Mouse (Mus musculus) neural tube, embryonic 11.5 days (tissue): Measurements from ENCODE around the gene Vmp1. TPM values are rescaled to one million over a fixed set of nuclear protein-coding genes. Genes with fewer than 3 reads are reported as not detected.

Experiments used
- ATAC-seq: fragments of 200-750 bp; cut with Nextera tagmentation; 2 replicates; pipeline ENCODE4 v1.8.0; 2017; ENCODE audit warnings: moderate number of reproducible peaks, mild to moderate bottlenecking, moderate TSS enrichment, moderate library complexity; ENCODE audit not compliant: insufficient read depth, low FRiP score, low TSS enrichment
- DNase-seq: peaks from one replicate; pipeline ENCODE4 v3.0.0-alpha.2; 2015; ENCODE audit warnings: low spot score
- H3K27ac ChIP-seq: fragments of 300-500 bp; sonication (generic); 2 replicates; pipeline ENCODE4 v1.5.1; 2014; ENCODE audit warnings: low read depth, mild to moderate bottlenecking, low read length
- H3K27me3 ChIP-seq: fragments of 300-500 bp; sonication (generic); 2 replicates; pipeline ENCODE4 v1.6.1; 2014; ENCODE audit warnings: mild to moderate bottlenecking, low read length, mixed read lengths; ENCODE audit not compliant: control insufficient read depth, insufficient read depth
- H3K36me3 ChIP-seq: fragments of 300-500 bp; sonication (generic); 2 replicates; pipeline ENCODE4 v1.6.1; 2014; ENCODE audit warnings: mild to moderate bottlenecking, low read length, moderate library complexity, mixed read lengths; ENCODE audit not compliant: control insufficient read depth, insufficient read depth
- H3K4me1 ChIP-seq: fragments of 300-500 bp; sonication (generic); 2 replicates; pipeline ENCODE4 v1.6.1; 2014; ENCODE audit warnings: low read length, mixed read lengths; ENCODE audit not compliant: control insufficient read depth, insufficient read depth
- H3K4me2 ChIP-seq: fragments of 300-500 bp; sonication (generic); 2 replicates; pipeline ENCODE4 v1.6.1; 2014; ENCODE audit warnings: low read depth, mild to moderate bottlenecking, moderate library complexity
- H3K4me3 ChIP-seq: fragments of 300-500 bp; sonication (generic); 2 replicates; pipeline ENCODE4 v1.5.1; 2014; ENCODE audit warnings: low read depth, low read length
- H3K9ac ChIP-seq: fragments of 300-500 bp; sonication (generic); 2 replicates; pipeline ENCODE4 v1.6.1; 2014; ENCODE audit warnings: mild to moderate bottlenecking, low read length
- H3K9me3 ChIP-seq: fragments of 300-500 bp; sonication (generic); 2 replicates; pipeline ENCODE4 v1.6.1; 2016; ENCODE audit warnings: low read length; ENCODE audit not compliant: control insufficient read depth
- WGBS: fragments of 180-500 bp; shearing (Covaris S2); extraction: QIAGEN DNeasy Blood & Tissue Kit; methylation state at CpG from one replicate; pipeline ENCODE4 v1.1.7; 2014; 5-methylcytosine and 5-hydroxymethylcytosine counted together
- polyA plus RNA-seq: library from polyadenylated mRNA; unstranded; fragments of >200 nt; fragmentation: Nextera tagmentation; extraction: Ambion mirVana; gene quantifications from 2 replicates; pipeline ENCODE4 v1.2.1, GENCODE M21; 2014

The Vmp1 gene
- polyA plus RNA-seq, 1 experiment from 2014 or later = 103 TPM

DNA sequence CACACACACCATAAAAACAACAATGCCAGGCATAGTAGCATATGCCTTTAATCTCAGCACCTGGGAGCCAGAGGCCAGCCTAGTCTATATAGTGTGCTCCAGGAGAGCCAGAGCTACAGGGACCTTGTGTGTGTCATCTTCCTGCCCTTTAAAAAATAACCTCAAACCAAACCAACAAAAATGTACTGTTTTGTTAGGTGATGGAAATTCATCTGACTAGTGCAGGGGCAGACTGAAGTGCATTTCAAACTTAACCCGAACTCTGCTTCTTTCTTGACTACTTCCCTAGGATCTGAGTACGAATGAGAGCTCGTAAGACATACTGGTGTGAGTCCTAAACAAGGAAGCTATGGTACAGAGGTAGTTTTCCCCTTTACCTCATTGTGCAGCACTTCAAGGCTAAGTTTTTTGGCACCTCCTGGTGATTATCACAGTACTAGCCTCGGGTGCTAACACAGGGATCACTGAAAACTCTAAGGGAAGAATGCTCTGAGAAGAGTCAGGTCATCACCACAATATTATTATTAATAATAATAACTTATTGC lies 92.3 kb downstream of the Vmp1 start:
- Histone ChIP-seq H3K36me3 (no peaks in the 10 kb centered on the region), H3K4me3 (no peak overlapping the region), H3K27ac (no peak overlapping the region), H3K27me3 (no peaks in the 10 kb centered on the region), H3K9ac (no peak overlapping the region), H3K9me3 (no peaks in the 10 kb centered on the region), H3K4me1 (peaks cover 2% of the 10 kb centered on the region; the same call in 1 of the 2 replicates), H3K4me2 (no peak overlapping the region)
- 92% methylated on average over 4 of the region's 4 CpGs for WGBS
- ATAC-seq (no peak), DNase-seq (no peak)

DNA sequence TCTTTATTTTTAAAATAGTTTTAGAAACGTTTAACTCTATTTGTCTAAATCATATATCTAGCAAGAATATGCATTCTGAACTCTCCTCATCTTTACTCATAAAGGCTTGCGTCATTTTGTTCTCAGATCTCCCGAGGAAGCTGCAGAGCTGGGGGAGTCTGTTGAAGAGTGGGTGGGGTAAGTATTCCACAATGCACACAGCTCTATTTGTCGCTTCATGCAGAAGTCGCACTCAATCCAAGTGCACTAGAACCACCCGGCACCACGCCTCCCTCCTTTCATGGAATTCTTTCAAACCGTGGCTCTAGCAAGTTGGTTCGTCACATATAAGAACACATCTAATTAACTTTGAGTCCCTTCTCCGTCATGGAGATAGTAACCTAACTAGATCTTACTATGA lies 93.1 kb downstream of the Vmp1 start:
- DNase-seq (no peak), ATAC-seq (no peak)
- no peak overlapping the region for H3K4me2 ChIP-seq
- H3K27me3 ChIP-seq = no peaks in the 10 kb centered on the region
- H3K9me3 ChIP-seq = no peaks in the 10 kb centered on the region
- 93% methylated on average over 10 of the region's 10 CpGs for WGBS
- no peak overlapping the region for H3K9ac ChIP-seq
- H3K36me3 ChIP-seq = no peaks in the 10 kb centered on the region
- H3K27ac ChIP-seq = no peak overlapping the region
- H3K4me1 ChIP-seq = peaks cover 2% of the 10 kb centered on the region; the same call in 1 of the 2 replicates
- no peak overlapping the region for H3K4me3 ChIP-seq

DNA sequence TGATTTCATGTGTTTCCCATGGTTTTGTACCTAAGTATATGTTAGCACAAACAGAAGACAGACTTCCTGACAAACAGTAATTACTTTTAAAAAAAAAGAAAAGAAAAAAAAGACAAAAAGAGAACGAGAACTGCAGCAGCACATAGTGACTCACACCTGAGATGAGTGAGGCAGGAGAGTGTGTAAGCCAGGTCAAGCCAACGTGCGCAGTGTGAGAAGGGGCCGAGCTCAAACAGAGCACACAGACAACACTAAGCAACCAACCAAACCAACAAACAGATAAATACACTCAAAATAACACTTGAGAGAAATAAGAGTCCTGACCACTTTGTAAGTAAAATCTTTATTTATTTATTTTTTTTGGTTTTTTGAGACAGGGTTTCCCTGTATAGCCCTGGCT lies 93.6 kb downstream of the Vmp1 start:
- Histone ChIP-seq H3K9ac (no peak overlapping the region), H3K27me3 (no peaks in the 10 kb centered on the region), H3K27ac (no peak overlapping the region), H3K36me3 (no peaks in the 10 kb centered on the region), H3K4me3 (no peak overlapping the region), H3K4me1 (peaks cover 2% of the 10 kb centered on the region; the same call in 1 of the 2 replicates), H3K9me3 (no peaks in the 10 kb centered on the region), H3K4me2 (no peak overlapping the region)
- ATAC-seq (no peak), DNase-seq (no peak)
- WGBS = 96% methylated on average over 4 of the region's 4 CpGs

DNA sequence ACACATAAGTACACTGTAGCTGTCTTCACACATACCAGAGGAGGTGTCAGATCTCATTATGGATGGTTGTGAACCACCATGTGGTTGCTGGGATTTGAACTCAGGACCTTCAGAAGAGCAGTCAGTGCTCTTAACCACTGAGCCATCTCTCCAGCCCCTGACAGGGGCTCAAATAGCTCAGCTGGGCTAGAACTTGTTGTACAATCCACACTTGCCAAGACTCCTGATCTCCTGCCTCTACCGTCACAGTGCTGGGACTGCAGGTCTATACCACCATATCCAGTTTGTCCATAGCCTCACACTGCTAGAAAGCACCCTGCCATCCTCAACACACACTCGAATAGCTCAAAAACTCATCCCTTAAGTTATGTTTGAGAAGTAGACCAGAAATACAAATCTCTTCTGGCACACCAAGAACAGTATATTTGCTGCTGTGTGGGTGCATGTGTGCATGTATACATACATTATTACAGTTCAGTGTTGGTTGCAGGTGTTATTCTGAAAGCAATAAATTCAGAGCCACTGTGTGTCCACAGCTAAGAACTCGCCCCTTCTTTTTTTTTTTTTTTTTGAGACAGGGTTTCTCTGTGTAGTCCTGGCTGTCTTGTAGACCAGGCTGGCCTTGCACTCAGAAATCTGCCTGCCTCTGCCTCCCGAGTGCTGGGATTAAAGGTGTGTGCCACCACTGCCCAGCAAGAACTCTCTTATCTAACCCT lies 94.9 kb downstream of the Vmp1 start:
- no peak for ATAC-seq
- Histone ChIP-seq H3K27ac (no peak overlapping the region), H3K27me3 (no peaks in the 10 kb centered on the region), H3K4me1 (peaks cover 2% of the 10 kb centered on the region; the same call in 1 of the 2 replicates), H3K4me2 (no peak overlapping the region), H3K4me3 (no peak overlapping the region), H3K36me3 (no peaks in the 10 kb centered on the region), H3K9ac (no peak overlapping the region), H3K9me3 (no peaks in the 10 kb centered on the region)
- WGBS = 91% methylated on average over 4 of the region's 4 CpGs
- no peak for DNase-seq

DNA sequence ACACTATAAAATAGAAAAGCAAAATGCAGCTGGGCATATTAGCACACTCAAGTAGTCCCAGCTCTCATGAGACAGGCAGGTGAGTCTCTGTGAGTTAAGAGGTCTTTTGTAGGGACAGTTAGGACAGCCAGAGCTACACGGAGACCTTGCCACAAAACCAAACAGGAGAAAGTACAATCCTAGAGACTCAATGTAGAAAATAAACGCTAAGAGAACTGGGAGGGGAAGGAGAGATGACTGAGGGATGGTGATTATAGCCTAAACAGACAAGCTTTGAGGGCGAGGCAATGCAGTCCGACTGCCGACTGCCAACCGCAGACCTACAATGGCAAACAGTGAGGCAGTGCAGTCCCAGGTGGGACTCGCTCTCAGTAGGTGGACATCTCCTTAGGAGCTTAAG lies 95.8 kb downstream of the Vmp1 start:
- Histone ChIP-seq H3K9ac (no peak overlapping the region), H3K9me3 (no peaks in the 10 kb centered on the region), H3K27me3 (no peaks in the 10 kb centered on the region), H3K4me1 (peaks cover 2% of the 10 kb centered on the region; the same call in 1 of the 2 replicates), H3K36me3 (no peaks in the 10 kb centered on the region), H3K4me3 (no peak overlapping the region), H3K4me2 (no peak overlapping the region), H3K27ac (no peak overlapping the region)
- ATAC-seq = no peak
- WGBS = 40% methylated on average over 7 of the region's 7 CpGs
- DNase-seq = no peak

DNA sequence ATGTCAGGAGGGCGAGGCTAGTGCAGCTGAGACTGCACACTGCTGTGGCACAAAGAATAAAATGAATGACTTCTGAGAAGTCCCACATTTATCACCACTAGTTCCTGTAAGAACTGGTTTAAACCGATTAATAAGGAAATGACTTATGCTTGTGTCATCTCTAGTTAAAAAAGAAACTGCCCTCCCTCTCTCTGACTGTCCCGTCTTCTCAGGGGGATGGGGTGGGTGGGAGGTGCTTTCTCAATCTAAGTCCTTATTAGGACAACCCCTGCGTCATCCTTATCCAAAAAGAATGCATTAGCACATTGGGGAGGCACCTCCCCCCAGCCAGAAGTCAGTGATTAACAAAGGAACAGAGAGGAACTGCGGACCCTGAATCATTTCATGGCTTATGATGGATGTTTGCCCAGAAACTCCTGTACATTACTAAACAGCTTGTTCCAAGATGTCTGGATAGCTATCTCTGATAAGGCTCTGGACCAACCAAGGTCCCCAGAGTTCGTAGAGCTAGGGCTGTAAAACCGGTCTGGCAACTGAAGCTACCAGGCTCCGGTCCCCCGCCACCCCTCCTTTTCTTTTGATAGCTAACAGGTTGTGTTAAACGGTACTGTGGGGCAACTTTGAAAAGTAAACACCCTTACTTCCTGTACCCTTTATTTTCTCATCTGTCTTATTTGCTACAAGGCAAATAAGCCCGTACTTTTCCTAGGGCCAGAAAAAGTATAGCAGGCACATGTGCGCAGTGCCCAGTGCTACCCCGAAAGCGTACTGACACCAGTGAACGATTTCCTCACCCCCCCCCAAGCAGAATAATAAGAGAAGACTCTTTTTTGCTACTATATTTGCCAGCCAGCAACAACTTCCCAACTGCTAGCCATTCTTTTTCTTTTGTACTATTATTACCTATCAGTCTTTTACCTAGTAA lies 96.5 kb downstream of the Vmp1 start:
- peaks cover 2% of the 10 kb centered on the region; the same call in 1 of the 2 replicates for H3K4me1 ChIP-seq
- H3K4me2 ChIP-seq = peak overlapping the region; percentile 24; the same call in 1 of the 2 replicates
- H3K27ac ChIP-seq = no peak overlapping the region
- WGBS = 8% methylated on average over 15 of the region's 15 CpGs
- no peak for ATAC-seq
- H3K27me3 ChIP-seq = no peaks in the 10 kb centered on the region
- peak; percentile 46 for DNase-seq
- peak overlapping the region; percentile 14; the same call in 1 of the 2 replicates for H3K9ac ChIP-seq
- H3K36me3 ChIP-seq = no peaks in the 10 kb centered on the region
- H3K9me3 ChIP-seq = no peaks in the 10 kb centered on the region
- H3K4me3 ChIP-seq = no peak overlapping the region

DNA sequence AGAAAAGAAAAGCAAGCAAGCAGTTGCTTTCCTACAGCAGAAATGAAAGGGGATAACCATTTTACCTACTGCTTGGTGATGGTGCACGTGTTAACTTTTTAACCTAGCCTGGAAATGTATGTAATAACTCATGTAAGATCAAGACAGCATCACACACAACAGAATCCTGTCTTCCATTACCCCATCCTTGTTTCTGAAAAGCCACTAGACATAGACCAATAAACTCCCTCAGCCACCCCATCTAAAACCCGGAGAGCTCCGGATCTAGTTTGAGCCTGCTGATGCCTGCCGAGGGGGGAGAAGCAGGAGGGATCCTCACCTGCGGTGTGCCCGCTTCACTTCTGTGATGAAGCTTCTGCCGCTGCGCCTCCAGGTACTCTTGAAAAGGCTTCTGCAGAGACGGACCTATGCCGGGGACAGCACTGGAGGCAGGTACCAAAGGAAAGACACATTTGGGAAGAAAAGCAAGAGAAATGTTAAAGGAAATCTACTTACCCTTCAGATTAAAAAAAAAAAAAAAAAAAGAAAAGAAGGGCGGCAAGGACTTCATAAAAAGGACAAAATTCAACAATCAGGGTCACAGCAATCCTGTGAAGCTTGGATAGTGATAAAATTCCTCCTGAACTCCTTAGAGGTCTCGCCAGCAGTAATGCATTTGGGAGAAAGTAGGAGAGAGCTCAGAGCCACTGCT lies 97.3 kb downstream of the Vmp1 start:
- WGBS = 21% methylated on average over 12 of the region's 12 CpGs
- DNase-seq = no peak

DNA sequence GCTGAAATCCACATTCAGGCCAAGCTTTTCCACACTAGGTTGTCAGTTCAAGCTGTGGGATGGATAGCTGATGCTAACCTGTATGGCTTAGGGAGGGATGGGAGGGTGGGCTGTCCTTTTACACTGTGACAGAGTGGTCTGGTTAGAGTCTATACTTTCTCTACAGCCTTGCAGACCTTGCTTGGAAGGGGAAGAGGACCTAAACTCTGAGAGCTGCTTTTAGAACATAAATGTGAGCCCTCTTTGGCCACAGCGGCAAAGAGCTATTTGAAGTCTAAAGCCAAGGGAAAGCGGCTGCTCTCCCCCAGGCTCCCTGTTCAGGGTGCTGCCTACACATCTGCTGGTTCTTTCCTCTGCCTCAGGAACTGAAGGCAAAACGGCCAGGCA lies 98.0 kb downstream of the Vmp1 start:
- ATAC-seq = no peak
- DNase-seq = no peak
- H3K4me3 ChIP-seq = no peak overlapping the region
- no peaks in the 10 kb centered on the region for H3K9me3 ChIP-seq
- no peak overlapping the region for H3K27ac ChIP-seq
- peaks cover 2% of the 10 kb centered on the region; the same call in 1 of the 2 replicates for H3K4me1 ChIP-seq
- no peak overlapping the region for H3K4me2 ChIP-seq
- 61% methylated on average over 3 of the region's 3 CpGs for WGBS
- no peak overlapping the region for H3K9ac ChIP-seq
- no peaks in the 10 kb centered on the region for H3K27me3 ChIP-seq
- H3K36me3 ChIP-seq = no peaks in the 10 kb centered on the region

More for the DNA sequence above, 97.3 kb downstream of the Vmp1 start:
- no peak overlapping the region for H3K4me3 ChIP-seq
- H3K36me3 ChIP-seq = no peaks in the 10 kb centered on the region
- H3K27ac ChIP-seq = no peak overlapping the region
- H3K9me3 ChIP-seq = no peaks in the 10 kb centered on the region
- H3K4me1 ChIP-seq = peaks cover 2% of the 10 kb centered on the region; the same call in 1 of the 2 replicates
- no peaks in the 10 kb centered on the region for H3K27me3 ChIP-seq
- H3K9ac ChIP-seq = peak overlapping the region; percentile 35; the same call in 1 of the 2 replicates
- peak overlapping the region; percentile 24; the same call in 1 of the 2 replicates for H3K4me2 ChIP-seq
- no peak for ATAC-seq
